Mouse (Mus musculus) fat pad, adult 2 months (tissue): ENCODE results near the gene Il5ra.

ENCODE experiments used
- DNase-seq: peaks from one replicate; pipeline ENCODE4 v3.0.0-alpha.2; 2011; ENCODE audit warnings: low read depth, low spot score; ENCODE audit errors: extremely low read depth

Gene Il5ra

GRCm38 (mm10) chr6:106740244-106740825, 8.5 kb downstream of the Il5ra start:
- no peak for DNase-seq

GRCm38 (mm10) chr6:106738229-106738628, 10.6 kb downstream of the Il5ra start:
- DNase-seq: no peak

GRCm38 (mm10) chr6:106732563-106732962, 16.3 kb downstream of the Il5ra start:
- DNase-seq: no peak

- no peak for DNase-seq
These were observed 19.0 kb downstream of the Il5ra start for GRCm38 (mm10) chr6:106729682-106730314.

GRCm38 (mm10) chr6:106727703-106728102, 21.1 kb downstream of the Il5ra start:
- no peak for DNase-seq

- no peak for DNase-seq
These were observed 22.8 kb downstream of the Il5ra start for GRCm38 (mm10) chr6:106726078-106726477.

DNA sequence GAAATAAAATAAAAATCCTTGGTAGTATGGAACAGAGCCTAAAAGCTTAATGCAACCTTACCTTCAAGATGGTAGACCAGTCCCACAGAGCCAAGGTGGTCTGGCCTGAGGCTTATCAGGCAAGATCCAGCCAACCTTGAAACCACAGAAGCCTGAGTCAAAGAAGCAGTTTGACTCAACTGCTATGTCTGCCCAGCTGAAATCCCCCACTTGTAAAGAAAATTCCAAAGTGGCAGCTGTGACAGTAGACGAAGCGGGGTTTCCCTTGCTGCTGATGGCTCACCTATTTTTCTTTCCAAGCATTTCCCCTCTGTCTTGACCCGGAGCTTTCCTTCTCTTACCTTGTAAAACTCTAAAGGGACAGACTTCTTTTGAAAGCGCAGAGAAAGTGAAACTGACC, 23.2 kb downstream of the Il5ra start:
- no peak for DNase-seq

GRCm38 (mm10) chr6:106705506-106706035, 43.3 kb downstream of the Il5ra start:
- no peak for DNase-seq

GRCm38 (mm10) chr6:106701931-106702330, 46.9 kb downstream of the Il5ra start:
- no peak for DNase-seq

- no peak for DNase-seq
These were observed 73.3 kb downstream of the Il5ra start for GRCm38 (mm10) chr6:106675581-106675980.

DNA sequence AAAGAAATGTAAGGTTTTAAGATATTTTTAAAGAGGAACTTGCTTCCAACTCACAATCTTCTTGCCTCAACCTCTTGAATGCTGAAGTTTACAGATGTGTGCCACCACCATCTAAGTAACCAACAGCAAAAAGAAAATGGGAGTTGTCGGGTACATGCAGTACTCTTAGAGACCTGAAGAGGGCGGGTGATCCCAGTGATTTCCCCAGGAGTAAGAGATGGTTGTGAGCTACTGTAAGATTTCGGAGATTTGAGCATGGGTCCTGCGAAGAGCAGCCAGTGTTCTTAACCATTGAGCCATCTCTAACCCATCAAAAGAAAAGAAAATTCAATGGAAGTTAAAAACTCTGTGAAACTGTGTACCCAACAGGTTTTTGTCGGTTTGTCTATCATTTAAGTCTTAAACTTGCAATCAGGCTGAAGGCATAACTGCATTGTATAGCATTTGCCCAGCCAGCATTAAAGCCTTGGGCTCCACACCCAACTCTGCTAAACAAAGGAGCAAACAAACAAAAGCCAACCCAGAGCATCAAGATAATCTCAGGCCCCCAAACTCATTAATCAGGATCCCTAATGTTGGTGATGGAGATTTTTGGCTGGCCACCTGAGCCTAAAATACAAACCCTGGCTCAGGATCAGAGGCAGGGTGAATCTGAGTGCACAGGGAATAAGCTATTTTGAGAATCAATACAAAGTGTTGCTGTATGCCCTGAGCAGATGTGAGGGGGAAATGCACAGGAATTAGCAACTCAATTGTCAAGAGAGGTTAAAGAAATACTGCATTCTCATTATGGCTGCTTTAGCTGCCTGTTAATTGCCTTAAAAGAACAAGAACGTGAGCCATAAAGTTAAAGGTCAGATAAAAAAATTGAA, 84.8 kb downstream of the Il5ra start:
- DNase-seq: no peak
